Mouse (Mus musculus) liver, embryonic 14.5 days (tissue): ENCODE measurements around the gene Xkrx. TPM values are rescaled to one million over a fixed set of nuclear protein-coding genes. Genes with fewer than 3 reads are reported as not detected.
"Not testable (repeated sequence)": the region's sequence is repeated elsewhere in the genome, so short reads cannot be mapped to it uniquely, and the experiment has no call there.

ENCODE experiments used
- ATAC-seq: fragments of 200-750 bp; cut with Nextera tagmentation; 2 replicates; pipeline ENCODE4 v1.8.0; 2017; ENCODE audit warnings: moderate number of reproducible peaks, mild to moderate bottlenecking, moderate library complexity; ENCODE audit not compliant: insufficient read depth
- DNase-seq, 3 experiments: peaks; one replicate each; pipeline ENCODE4 v3.0.0-alpha.2; 2012 to 2013; ENCODE audit warnings: low read depth in 3 of 3, low spot score in 3 of 3
- H3K27ac ChIP-seq: fragments of 300-500 bp; sonication (generic); 2 replicates; pipeline ENCODE4 v1.5.1; 2014; ENCODE audit warnings: moderate library complexity, mild to moderate bottlenecking, control low read depth, inconsistent platforms
- H3K27me3 ChIP-seq: fragments of 300-500 bp; sonication (generic); 2 replicates; pipeline ENCODE4 v1.6.1; 2014; ENCODE audit warnings: mild to moderate bottlenecking, low read length, moderate library complexity; ENCODE audit not compliant: control insufficient read depth, insufficient read depth
- H3K36me3 ChIP-seq: fragments of 300-500 bp; sonication (generic); replicated peaks from 2 replicates; pipeline ENCODE4 v1.6.1; 2014; ENCODE audit warnings: low read depth; ENCODE audit not compliant: control insufficient read depth, insufficient read depth
- H3K4me1 ChIP-seq, 2 experiments: fragments of 200-500 bp in 1 of 2; fragments of 300-500 bp in 1 of 2; sonication (generic) in 1 of 2; replicated peaks; 2 replicates each; pipeline ENCODE4 v1.6.1; 2012 to 2014; ENCODE audit warnings: antibody characterized with exemption in 1 of 2, inconsistent platforms in 1 of 2, low read length in 1 of 2; ENCODE audit not compliant: control insufficient read depth in 2 of 2, insufficient read depth in 2 of 2
- H3K4me2 ChIP-seq: fragments of 300-500 bp; sonication (generic); 2 replicates; pipeline ENCODE4 v1.6.1; 2014; ENCODE audit warnings: low read depth, mild to moderate bottlenecking, control low read depth, moderate library complexity
- H3K4me3 ChIP-seq, 2 experiments: fragments of 200-500 bp in 1 of 2; fragments of 300-500 bp in 1 of 2; sonication (generic) in 1 of 2; 2 replicates each; pipeline ENCODE4 v1.5.1; 2012 to 2014; ENCODE audit warnings: low read depth in 2 of 2, low read length in 2 of 2, mild to moderate bottlenecking in 2 of 2, control low read depth in 1 of 2, inconsistent platforms in 1 of 2, moderate library complexity in 1 of 2; ENCODE audit not compliant: insufficient read depth in 1 of 2
- H3K9ac ChIP-seq: fragments of 300-500 bp; sonication (generic); replicated peaks from 2 replicates; pipeline ENCODE4 v1.6.1; 2014; ENCODE audit warnings: mild to moderate bottlenecking, control low read depth, moderate library complexity
- H3K9me3 ChIP-seq: fragments of 300-500 bp; sonication (generic); 2 replicates; pipeline ENCODE4 v1.6.1; 2016; ENCODE audit warnings: low read length, mixed read lengths; ENCODE audit not compliant: control insufficient read depth
- CTCF ChIP-seq: IDR thresholded peaks from 2 replicates; pipeline ENCODE4 v1.5.1; 2016; ENCODE audit warnings: antibody characterized with exemption, low read depth, control low read depth
- EP300 ChIP-seq: IDR thresholded peaks from 2 replicates; pipeline ENCODE4 v1.6.1; 2016; ENCODE audit warnings: antibody characterized with exemption, low read depth
- WGBS: fragments of 180-500 bp; shearing (Covaris S2); extraction: QIAGEN DNeasy Blood & Tissue Kit; methylation state at CpG from one replicate; pipeline ENCODE4 v1.1.7; 2014; ENCODE audit not compliant: insufficient replicate concordance; 5-methylcytosine and 5-hydroxymethylcytosine counted together
- polyA plus RNA-seq, 2 experiments: library from polyadenylated mRNA; depleted of rRNA in 1 of 2; stranded (reverse) in 1 of 2; unstranded in 1 of 2; fragments of >200 nt; fragmentation: Nextera tagmentation in 1 of 2; extraction: Ambion mirVana in 1 of 2; gene quantifications; 2 replicates each; pipeline versions ENCODE4 v1.2.1 to v1.2.3; 2012 to 2014

The Xkrx gene
- polyA plus RNA-seq (2012; rRNA removed): 0.03 and 0.04 TPM in 2 replicates
- polyA plus RNA-seq (2014; fragmentation: Nextera tagmentation; extraction: Ambion mirVana): 0.06 TPM in 1 of 2 replicates, not detected in the other

- ATAC-seq (no peak), DNase-seq (no peak)
- Histone ChIP-seq H3K9me3 (no peaks in the 10 kb centered on the region), H3K36me3 (no peaks in the 10 kb centered on the region), H3K27ac (no peak within 1 kb of the TSS), H3K4me1 (no peaks in the 10 kb centered on the region), H3K9ac (no peak within 1 kb of the TSS), H3K27me3 (no peaks in the 10 kb centered on the region; the same call in 1 of the 2 replicates), H3K4me3 (no peak within 1 kb of the TSS), H3K4me2 (no peak within 1 kb of the TSS)
- no peak for TF ChIP-seq CTCF
- 28% methylated on average over 16 of the region's 16 CpGs for WGBS
These were observed at the start of gene Xkrx for GRCm38 (mm10) chrX:134162043-134162720. Gene Xkrx (minus strand): TSS chrX:134162076.

DNA sequence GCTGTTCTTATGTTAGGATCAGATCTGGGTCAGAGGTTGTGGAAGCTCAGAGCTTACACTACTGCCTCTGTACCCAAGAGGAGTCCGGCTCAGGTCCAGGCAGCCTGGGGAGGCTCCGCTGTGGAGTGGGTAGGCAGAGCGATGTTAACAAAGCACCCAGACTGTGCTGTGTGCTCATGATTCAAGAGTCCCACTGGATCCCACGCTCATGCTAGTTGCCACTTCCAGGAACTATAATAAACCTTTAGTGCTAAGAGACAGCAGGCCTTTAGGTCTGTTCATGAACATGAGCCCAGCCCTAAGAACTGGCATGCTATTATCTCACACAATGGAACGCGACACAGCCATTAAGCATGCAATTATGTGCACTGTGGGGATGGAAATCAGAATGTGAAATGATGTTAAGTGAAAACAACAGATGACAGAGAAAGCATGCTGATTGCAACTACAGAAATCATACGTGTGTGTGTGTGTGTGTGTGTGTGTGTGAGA is 49.3 kb upstream of the Xkrx start:
- ATAC-seq: no peak
- no peak for DNase-seq
- TF ChIP-seq EP300 (no peak), CTCF (no peak)
- Histone ChIP-seq H3K4me3 (no peak overlapping the region), H3K27ac (no peak overlapping the region), H3K9me3 (no peaks in the 10 kb centered on the region), H3K9ac (no peak overlapping the region), H3K27me3 (no peaks in the 10 kb centered on the region), H3K4me2 (no peak overlapping the region), H3K4me1 (0 out of 4 replicates have a peak, but pooled peaks cover 0 to 2% of the 10 kb centered on the region in 2 experiments), H3K36me3 (no peaks in the 10 kb centered on the region)
- 75% methylated on average over 7 of the region's 7 CpGs for WGBS

DNA sequence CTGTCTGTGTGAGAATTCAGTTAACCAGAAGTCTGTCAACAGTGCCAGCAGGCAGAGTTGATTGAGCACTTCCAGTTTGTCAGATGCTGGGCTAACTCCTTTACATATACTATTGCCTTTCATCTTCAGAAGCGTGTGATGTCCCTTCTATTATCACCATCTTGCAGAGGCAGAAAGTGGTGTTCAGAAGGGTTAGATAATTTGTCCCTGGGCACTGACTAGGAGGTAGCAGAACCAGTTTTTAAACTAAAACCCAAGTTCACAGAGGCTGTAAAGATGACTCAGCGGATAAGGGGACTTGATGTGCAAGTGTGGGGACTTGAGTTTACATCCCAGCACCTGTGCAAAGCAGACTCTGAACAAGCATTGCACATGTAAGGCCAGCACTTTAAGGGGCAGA is 46.6 kb upstream of the Xkrx start:
- 46% methylated on average over 2 of the region's 2 CpGs for WGBS
- Histone ChIP-seq H3K27ac (no peak overlapping the region; the same call in 1 of the 2 replicates), H3K9ac (no peak overlapping the region), H3K36me3 (no peaks in the 10 kb centered on the region), H3K4me2 (no peak overlapping the region), H3K27me3 (no peaks in the 10 kb centered on the region), H3K4me1 (0 out of 4 replicates have a peak, but pooled peaks cover 0 to 2% of the 10 kb centered on the region in 2 experiments), H3K9me3 (no peaks in the 10 kb centered on the region), H3K4me3 (no peak overlapping the region)
- ATAC-seq (peak; percentile 89), DNase-seq (peak; percentile 13 to 29 (median 23))
- TF ChIP-seq EP300 (peak; percentile 26; the same call in 1 of the 2 replicates), CTCF (no peak)

DNA sequence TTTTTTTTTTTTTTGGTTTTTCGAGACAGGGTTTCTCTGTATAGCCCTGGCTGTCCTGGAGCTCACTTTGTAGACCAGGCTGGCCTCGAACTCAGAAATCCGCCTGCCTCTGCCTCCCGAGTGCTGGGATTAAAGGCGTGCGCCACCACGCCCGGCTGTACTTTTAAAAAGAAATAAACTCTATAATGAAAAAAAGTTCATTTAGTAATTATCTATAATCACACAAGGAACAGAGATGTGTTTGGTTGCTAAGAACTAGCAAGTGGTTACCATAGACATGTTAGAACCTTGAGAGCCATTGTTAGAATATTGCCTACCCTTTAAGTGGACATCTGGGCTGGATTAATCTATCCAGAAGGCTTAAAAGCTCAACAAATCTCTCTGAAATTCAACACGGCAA is 25.3 kb upstream of the Xkrx start, which contains the start of gene Arl13a:
TSS of gene Arl13a (plus strand) at position 301 of the 400 bp plus-strand sequence.
- H3K9ac ChIP-seq, H3K9me3 ChIP-seq, ATAC-seq, DNase-seq, H3K27me3 ChIP-seq, H3K4me1 ChIP-seq, H3K4me3 ChIP-seq, H3K4me2 ChIP-seq, H3K27ac ChIP-seq, H3K36me3 ChIP-seq: not testable (repeated sequence)
- 82% methylated on average over 8 of the region's 9 CpGs for WGBS

GRCm38 (mm10) chrX:134174699-134175098 is 12.8 kb upstream of the Xkrx start:
- ATAC-seq (no peak), DNase-seq (no peak)
- Histone ChIP-seq H3K9me3 (no peaks in the 10 kb centered on the region), H3K4me2 (no peak overlapping the region), H3K4me1 (no peaks in the 10 kb centered on the region), H3K27me3 (no peaks in the 10 kb centered on the region), H3K9ac (no peak overlapping the region), H3K36me3 (no peaks in the 10 kb centered on the region), H3K4me3 (no peak overlapping the region), H3K27ac (no peak overlapping the region)
- WGBS: 71% methylated on average over 1 of the region's 1 CpGs
- TF ChIP-seq EP300: no peak
- TF ChIP-seq CTCF: no peak
